Mouse (Mus musculus) B cell, adult 2 months (primary cell): ENCODE measurements around the gene Cda.

Source experiments
- DNase-seq, 2 experiments: peaks; one replicate each; pipeline ENCODE4 v3.0.0; 2022

Gene Cda

GRCm38 (mm10) chr4:138303011-138303410, 64.8 kb downstream of the Cda start:
- no peak for DNase-seq

- DNase-seq, result no peak
Observed at GRCm38 (mm10) chr4:138301271-138301780, 66.5 kb downstream of the Cda start.

GRCm38 (mm10) chr4:138293949-138294550, 73.7 kb downstream of the Cda start:
- DNase-seq, result no peak

- DNase-seq, result no peak
Observed at GRCm38 (mm10) chr4:138293261-138293948, 74.4 kb downstream of the Cda start.

GRCm38 (mm10) chr4:138292028-138292427, 75.8 kb downstream of the Cda start:
- DNase-seq, result no peak

GRCm38 (mm10) chr4:138288691-138289090, 79.1 kb downstream of the Cda start:
- no peak for DNase-seq
